Mouse (Mus musculus): ENCODE data around the gene AL731706.1. TPM values are rescaled to one million over a fixed set of nuclear protein-coding genes. Genes with fewer than 3 reads are reported as not detected.

The AL731706.1 gene
- 31.1 TPM for polyA plus RNA-seq (2012; fragmentation: generic; extraction: Trizol)
- long read RNA-seq, experiment 1, transcript AL731706.1-201 (3 exons, 944 nt) = major isoform, 37 of 37 reads
- long read RNA-seq, experiment 1, partial matches to known transcripts = 0 of 37 reads
- long read RNA-seq, experiment 1, other reads (novel, unspliced or antisense) = 0 of 37 reads
- long read RNA-seq, experiment 2, transcript AL731706.1-201 (3 exons, 944 nt) = major isoform, 5 of 5 reads
- long read RNA-seq, experiment 2, partial matches to known transcripts = 0 of 5 reads
- long read RNA-seq, experiment 2, other reads (novel, unspliced or antisense) = 0 of 5 reads

DNA sequence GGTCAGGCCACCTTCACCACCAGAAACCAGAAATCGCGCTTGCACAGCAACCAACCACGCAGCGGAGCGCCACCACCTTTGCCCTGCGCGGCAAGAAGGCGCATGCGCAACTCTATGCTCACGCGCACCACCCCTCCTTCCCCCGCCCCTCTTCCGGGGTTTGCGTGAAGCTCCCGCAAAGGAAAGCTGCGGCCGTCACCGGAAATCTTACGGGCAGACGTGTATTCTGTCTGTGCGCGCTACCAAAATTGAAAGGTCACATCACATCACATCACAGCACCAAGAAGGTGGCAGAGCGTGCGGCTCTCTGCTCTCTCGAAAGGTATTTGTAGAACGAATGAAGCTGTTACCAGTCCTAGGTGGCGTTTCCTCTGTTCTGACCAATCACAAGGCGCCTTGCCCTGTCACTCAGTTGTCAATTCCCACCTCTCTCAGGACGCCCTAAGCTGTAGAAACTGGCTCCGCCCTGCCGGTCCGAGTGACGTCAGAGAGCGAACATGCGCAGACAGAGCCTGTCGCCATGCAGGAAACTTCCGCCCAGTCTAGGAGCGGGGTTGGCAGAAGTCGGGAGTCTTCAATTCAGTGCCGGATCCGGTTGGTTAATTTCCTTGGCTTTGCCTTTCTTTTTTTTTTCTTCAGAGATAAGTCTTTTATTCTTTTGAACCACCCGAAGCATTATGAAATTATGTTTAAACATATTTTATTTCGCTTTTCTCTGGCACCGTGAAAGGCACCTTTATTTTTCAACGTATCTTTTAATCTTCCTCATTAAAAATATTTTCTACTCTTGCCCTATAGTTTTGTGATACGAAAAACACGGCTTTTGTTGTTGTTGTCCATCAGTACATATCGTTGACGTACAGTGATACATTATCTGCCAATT, at the start of gene AL731706.1, which contains the start of the genes Slx4ip and Mkks:
Gene AL731706.1, minus strand, starts transcription at position 322 of the 883 bp plus-strand sequence.
Gene Slx4ip, plus strand, starts transcription at position 151 of the 883 bp plus-strand sequence.
Gene Mkks, minus strand, starts transcription at position 322 of the 883 bp plus-strand sequence.
- Histone ChIP-seq H3K36me3 (ENCODE audit: control insufficient read depth, insufficient read depth) (peaks cover 3% of the 10 kb centered on the region), H3K79me2 (ENCODE audit: control insufficient read depth, insufficient read depth) (peaks cover 68% of the 10 kb centered on the region)

DNA sequence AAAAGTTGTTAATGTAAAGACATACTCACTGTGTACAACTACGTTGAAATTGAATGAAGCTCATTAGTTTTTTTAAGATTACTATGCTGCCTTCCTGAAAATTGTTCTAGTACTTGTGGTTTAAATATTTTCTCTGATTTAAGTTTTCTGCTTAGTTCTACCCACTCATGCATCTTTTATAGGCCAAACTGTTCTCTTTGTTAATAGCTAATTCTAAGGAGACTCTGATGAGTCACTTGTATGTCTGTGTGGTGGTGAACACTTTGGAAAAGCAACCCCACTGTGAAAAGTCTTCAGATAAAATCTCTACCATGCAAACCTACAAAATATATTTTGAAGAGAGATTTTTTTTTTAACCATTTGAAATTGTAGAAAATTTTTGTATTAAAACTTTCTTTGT, 47.1 kb upstream of the AL731706.1 start:
- no peaks in the 10 kb centered on the region for H3K79me3 ChIP-seq (ENCODE audit: low read depth)
- TF ChIP-seq CEBPB (IDR thresholded peaks at IDR 0.05; ENCODE audit: low read depth) = no peak
- no peak for TF ChIP-seq MAX (IDR thresholded peaks at IDR 0.05)
- no peak for TF ChIP-seq CTCF (IDR thresholded peaks at IDR 0.05; ENCODE audit: control insufficient read depth, insufficient read depth, insufficient read length)
- TF ChIP-seq FOSL1 (IDR thresholded peaks at IDR 0.05; ENCODE audit: insufficient read depth, low read length, poor library complexity, severe bottlenecking) = no peak
- no peak overlapping the region for H3K4me3 ChIP-seq (ENCODE audit: insufficient read depth, poor library complexity, severe bottlenecking)
- no peaks in the 10 kb centered on the region for H3K27me3 ChIP-seq (ENCODE audit: control insufficient read depth, insufficient read depth, insufficient read length)
- no peak overlapping the region for H3ac ChIP-seq (ENCODE audit: control insufficient read depth, insufficient read length, low read depth)
- H3K79me2 ChIP-seq (ENCODE audit: control insufficient read depth, insufficient read depth) = no peaks in the 10 kb centered on the region
- H3K36me3 ChIP-seq (ENCODE audit: control insufficient read depth, insufficient read depth) = no peaks in the 10 kb centered on the region

More for the DNA sequence above, at the start of gene AL731706.1, which contains the start of the genes Slx4ip and Mkks:
- TF ChIP-seq CTCF (IDR thresholded peaks at IDR 0.05; ENCODE audit: control insufficient read depth, insufficient read depth, insufficient read length) = no peak
- TF ChIP-seq MAX (IDR thresholded peaks at IDR 0.05) = no peak
- no peak for TF ChIP-seq MYOG (IDR thresholded peaks at IDR 0.05; ENCODE audit: control insufficient read depth, extremely low read depth, insufficient read length)
- no peak for TF ChIP-seq FOSL1 (IDR thresholded peaks at IDR 0.05; ENCODE audit: insufficient read depth, low read length, poor library complexity, severe bottlenecking)
- no peak for TF ChIP-seq USF1 (IDR thresholded peaks at IDR 0.05; ENCODE audit: low read depth)
- TF ChIP-seq CEBPB (IDR thresholded peaks at IDR 0.05; ENCODE audit: low read depth) = no peak
- TF ChIP-seq MYOD1 (IDR thresholded peaks at IDR 0.05; ENCODE audit: control insufficient read depth, insufficient read length, low read depth) = no peak
- Histone ChIP-seq H3ac (ENCODE audit: control insufficient read depth, insufficient read length, low read depth) (peak within 1 kb of the TSS; percentile 90), H3K27me3 (ENCODE audit: control insufficient read depth, insufficient read depth, insufficient read length) (no peaks in the 10 kb centered on the region), H3K79me3 (ENCODE audit: low read depth) (peaks cover 32% of the 10 kb centered on the region), H3K4me3 (ENCODE audit: insufficient read depth, poor library complexity, severe bottlenecking) (peak within 1 kb of the TSS; percentile 69)

DNA sequence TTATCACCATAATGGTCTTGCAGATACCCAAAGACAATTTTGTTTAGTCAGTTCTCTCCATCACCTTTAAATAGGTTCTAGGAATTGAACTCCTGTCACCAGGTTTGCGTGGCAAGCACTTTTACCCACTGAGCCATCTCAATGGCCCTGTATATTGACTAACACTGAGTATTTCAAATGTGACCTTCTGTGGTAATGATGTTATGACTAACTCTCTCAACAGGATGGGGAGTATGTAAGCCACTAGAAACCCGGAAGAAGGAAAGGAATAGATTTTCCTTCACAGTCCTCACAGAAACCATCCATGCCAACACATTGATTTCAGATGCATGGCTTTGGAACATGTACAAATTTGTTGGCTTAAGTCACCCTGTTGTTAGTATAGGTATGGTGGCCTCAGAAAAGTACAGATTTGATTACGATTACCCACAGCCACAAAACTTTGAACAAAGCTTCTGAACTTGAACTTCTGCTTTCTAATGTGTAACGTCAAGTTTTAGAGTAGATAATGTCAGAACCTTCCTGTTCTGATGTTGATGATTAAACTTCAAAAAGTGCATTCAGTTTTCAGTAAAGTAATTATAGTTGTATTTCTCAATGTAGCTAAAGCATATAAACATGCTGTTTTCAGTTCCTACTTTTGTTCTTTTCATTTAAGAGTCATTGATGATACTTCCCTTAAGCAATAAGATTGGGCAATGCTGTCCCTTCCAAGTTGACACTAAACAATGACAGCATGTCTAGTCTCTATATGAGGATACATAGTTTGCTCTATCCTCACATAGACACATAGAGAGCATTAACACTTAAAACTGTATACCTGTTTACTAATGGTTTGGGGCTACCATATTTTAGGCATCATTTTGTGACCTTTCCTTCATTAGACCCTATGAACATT, 45.5 kb upstream of the AL731706.1 start:
- H3K36me3 ChIP-seq (ENCODE audit: control insufficient read depth, insufficient read depth) = no peaks in the 10 kb centered on the region
- H3ac ChIP-seq (ENCODE audit: control insufficient read depth, insufficient read length, low read depth) = no peak overlapping the region
- no peak overlapping the region for H3K4me3 ChIP-seq (ENCODE audit: insufficient read depth, poor library complexity, severe bottlenecking)
- no peaks in the 10 kb centered on the region for H3K27me3 ChIP-seq (ENCODE audit: control insufficient read depth, insufficient read depth, insufficient read length)
- H3K79me2 ChIP-seq (ENCODE audit: control insufficient read depth, insufficient read depth) = no peaks in the 10 kb centered on the region
- TF ChIP-seq CTCF (IDR thresholded peaks at IDR 0.05; ENCODE audit: control insufficient read depth, insufficient read depth, insufficient read length) (no peak), MYOG (IDR thresholded peaks at IDR 0.05; ENCODE audit: control insufficient read depth, extremely low read depth, insufficient read length) (no peak), CEBPB (IDR thresholded peaks at IDR 0.05; ENCODE audit: low read depth) (no peak), FOSL1 (IDR thresholded peaks at IDR 0.05; ENCODE audit: insufficient read depth, low read length, poor library complexity, severe bottlenecking) (no peak), USF1 (IDR thresholded peaks at IDR 0.05; ENCODE audit: low read depth) (no peak), MAX (IDR thresholded peaks at IDR 0.05) (no peak), MYOD1 (IDR thresholded peaks at IDR 0.05; ENCODE audit: control insufficient read depth, insufficient read length, low read depth) (no peak)
- peaks cover 4% of the 10 kb centered on the region for H3K79me3 ChIP-seq (ENCODE audit: low read depth)

DNA sequence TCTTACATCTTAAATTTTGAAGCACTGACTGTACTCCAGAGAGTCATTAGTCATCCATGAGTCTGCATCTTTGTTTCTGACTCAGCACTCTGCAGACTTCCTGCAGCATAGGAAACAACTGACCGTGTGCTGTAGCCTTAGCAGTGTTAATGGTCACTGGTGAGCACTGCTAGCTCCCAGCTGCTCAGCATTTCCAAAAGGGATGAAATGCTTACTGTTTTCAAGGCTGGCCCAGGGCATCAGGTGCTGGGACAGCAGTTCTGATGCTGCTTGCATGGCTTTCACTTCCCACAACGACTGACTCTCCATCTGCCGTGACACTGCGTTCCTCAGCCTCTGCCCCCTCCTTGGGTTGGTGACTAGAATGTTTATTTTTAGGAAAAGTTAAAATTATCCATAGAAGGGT, 29.8 kb upstream of the AL731706.1 start:
- H3K27me3 ChIP-seq (ENCODE audit: control insufficient read depth, insufficient read depth, insufficient read length) = no peaks in the 10 kb centered on the region
- peaks cover 15% of the 10 kb centered on the region for H3K79me2 ChIP-seq (ENCODE audit: control insufficient read depth, insufficient read depth)
- peaks cover 4% of the 10 kb centered on the region for H3K79me3 ChIP-seq (ENCODE audit: low read depth)
- TF ChIP-seq CEBPB (IDR thresholded peaks at IDR 0.05; ENCODE audit: low read depth) (no peak), FOSL1 (IDR thresholded peaks at IDR 0.05; ENCODE audit: insufficient read depth, low read length, poor library complexity, severe bottlenecking) (peak; percentile 73), USF1 (IDR thresholded peaks at IDR 0.05; ENCODE audit: low read depth) (no peak), MYOD1 (IDR thresholded peaks at IDR 0.05; ENCODE audit: control insufficient read depth, insufficient read length, low read depth) (peak; percentile 52), MAX (IDR thresholded peaks at IDR 0.05) (peak; percentile 7), CTCF (IDR thresholded peaks at IDR 0.05; ENCODE audit: control insufficient read depth, insufficient read depth, insufficient read length) (no peak)
- peak overlapping the region; percentile 16 for H3ac ChIP-seq (ENCODE audit: control insufficient read depth, insufficient read length, low read depth)
- no peaks in the 10 kb centered on the region for H3K36me3 ChIP-seq (ENCODE audit: control insufficient read depth, insufficient read depth)
- no peak overlapping the region for H3K4me3 ChIP-seq (ENCODE audit: insufficient read depth, poor library complexity, severe bottlenecking)
